Mouse (Mus musculus): ENCODE data around the gene Med7. TPM values are rescaled to one million over a fixed set of nuclear protein-coding genes. Genes with fewer than 3 reads are reported as not detected.

Med7 gene
- polyA plus RNA-seq, 1 experiment from 2014 or later, result 78.5 TPM

DNA sequence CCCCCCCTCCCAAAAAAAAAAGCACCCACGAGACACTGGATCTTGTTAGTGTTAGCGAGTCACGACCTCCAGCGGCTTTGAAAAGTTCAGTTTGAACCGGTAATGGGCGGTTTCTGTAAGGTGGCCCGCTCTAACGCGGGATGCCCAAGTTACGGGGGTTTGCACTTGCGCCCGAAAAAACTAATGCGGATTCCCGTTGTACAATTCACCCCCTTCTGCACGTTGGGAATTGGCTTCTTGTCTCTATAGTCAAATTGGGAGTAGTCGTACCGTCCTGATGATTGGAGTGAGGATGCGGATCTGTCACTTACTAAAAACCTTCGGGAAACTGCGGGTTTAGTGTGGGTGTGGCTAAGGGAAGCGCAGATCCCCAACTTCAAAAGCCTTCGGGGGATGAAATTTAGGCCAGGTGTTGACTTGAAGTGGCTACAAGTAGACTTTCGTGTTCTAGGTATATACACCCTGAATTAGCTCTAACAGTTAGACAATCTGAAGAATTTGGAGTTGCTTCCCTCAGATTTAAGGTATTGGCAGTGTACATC, 805 bp downstream of the Med7 start:
- Histone ChIP-seq H3K9me3 (no peaks in the 10 kb centered on the region), H3K9ac (replicated peaks) (peak overlapping the region; percentile 85), H3K27me3 (no peaks in the 10 kb centered on the region), H3K4me1 (peaks cover 17% of the 10 kb centered on the region), H3K27ac (replicated peaks) (no peak overlapping the region), H3K4me2 (replicated peaks) (peak overlapping the region; percentile 72), H3K36me3 (peaks cover 22% of the 10 kb centered on the region), H3K4me3 (peak overlapping the region; percentile 95)
- peak; percentile 7; the same call in 1 of the 2 replicates for ATAC-seq (replicated peaks)
- 2% methylated on average over 23 of the region's 23 CpGs for WGBS

DNA sequence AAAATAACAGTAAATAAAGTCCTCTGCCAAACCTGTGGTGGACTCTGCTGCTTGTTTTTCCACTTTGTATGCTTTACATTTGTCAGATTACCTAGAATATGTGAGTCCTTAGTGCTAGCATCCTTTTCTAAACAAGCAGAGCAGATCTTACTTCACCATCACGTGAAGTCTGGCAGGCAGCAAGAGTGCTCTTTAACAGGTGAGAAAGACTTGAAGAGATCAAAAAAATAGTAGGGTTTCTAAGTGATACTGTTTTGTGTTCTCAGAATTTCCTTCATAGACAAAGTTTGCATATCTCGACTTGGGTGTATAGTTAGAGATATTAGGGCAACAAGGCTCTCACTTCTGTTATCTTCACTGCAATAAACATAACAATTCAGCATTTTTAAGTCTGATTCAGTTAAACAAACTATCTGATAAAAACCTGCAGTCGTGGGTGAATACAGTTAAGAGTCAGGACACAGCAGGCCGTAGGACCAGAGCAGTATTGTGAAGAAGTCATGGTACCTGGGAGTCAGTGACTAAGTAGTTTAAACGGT, 2.3 kb downstream of the Med7 start:
- H3K27ac ChIP-seq (replicated peaks), result no peak overlapping the region
- ATAC-seq (replicated peaks), result no peak
- H3K4me3 ChIP-seq, result no peak overlapping the region
- peaks cover 17% of the 10 kb centered on the region for H3K4me1 ChIP-seq
- H3K36me3 ChIP-seq, result peaks cover 35% of the 10 kb centered on the region
- no peak overlapping the region for H3K4me2 ChIP-seq (replicated peaks)
- no peaks in the 10 kb centered on the region for H3K27me3 ChIP-seq
- no peak overlapping the region for H3K9ac ChIP-seq (replicated peaks)
- H3K9me3 ChIP-seq, result no peaks in the 10 kb centered on the region
- 93% methylated on average over 5 of the region's 5 CpGs for WGBS

DNA sequence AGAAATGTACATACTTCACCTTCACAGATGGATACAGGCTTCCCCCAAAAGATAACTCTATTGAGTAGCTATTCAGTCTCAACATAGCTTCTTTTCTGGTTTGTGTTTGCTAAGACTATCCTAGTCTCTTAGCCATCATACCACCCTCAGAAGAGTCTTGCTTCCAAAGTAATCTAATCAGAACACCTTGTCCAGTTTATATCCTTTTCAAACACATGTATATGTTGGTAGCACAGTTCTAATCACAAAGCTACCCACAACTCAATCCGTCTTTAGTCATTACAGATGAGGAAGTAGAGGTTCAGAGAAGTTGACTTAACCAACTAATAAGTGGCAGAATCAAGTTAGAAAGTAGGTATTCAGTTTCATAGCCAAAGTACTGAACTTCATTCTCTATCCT, 5.0 kb downstream of the Med7 start:
- no peaks in the 10 kb centered on the region for H3K9me3 ChIP-seq
- no peak for ATAC-seq (replicated peaks)
- peaks cover 13% of the 10 kb centered on the region for H3K4me1 ChIP-seq
- no peak overlapping the region for H3K4me2 ChIP-seq (replicated peaks)
- WGBS, result 98% methylated on average over 1 of the region's 1 CpGs
- no peak overlapping the region for H3K9ac ChIP-seq (replicated peaks)
- no peak overlapping the region for H3K27ac ChIP-seq (replicated peaks)
- H3K4me3 ChIP-seq, result no peak overlapping the region
- H3K27me3 ChIP-seq, result no peaks in the 10 kb centered on the region
- H3K36me3 ChIP-seq, result peaks cover 35% of the 10 kb centered on the region

DNA sequence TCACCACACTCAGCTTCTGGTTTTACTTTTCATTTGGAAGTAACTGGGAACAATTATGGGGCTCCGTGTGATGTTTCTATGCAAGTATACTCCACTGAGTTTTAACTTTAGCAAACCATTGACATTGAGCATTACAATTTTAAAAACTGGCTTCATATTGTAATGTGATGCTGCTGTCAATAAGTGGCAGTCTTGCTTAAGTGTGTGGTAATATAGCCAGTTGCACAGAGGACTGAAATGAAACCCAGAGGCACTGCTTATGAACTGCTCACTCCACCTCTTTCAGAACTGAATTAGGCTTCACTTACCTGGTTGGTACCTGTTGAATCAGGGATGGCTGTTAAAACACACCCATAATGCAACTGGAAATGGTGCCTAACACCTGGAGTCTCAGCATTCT, 6.4 kb downstream of the Med7 start:
- ATAC-seq (replicated peaks), result no peak
- H3K9ac ChIP-seq (replicated peaks), result no peak overlapping the region
- WGBS, result 97% methylated on average over 1 of the region's 1 CpGs
- no peak overlapping the region for H3K4me3 ChIP-seq
- no peaks in the 10 kb centered on the region for H3K9me3 ChIP-seq
- peaks cover 41% of the 10 kb centered on the region for H3K36me3 ChIP-seq
- no peak overlapping the region for H3K4me2 ChIP-seq (replicated peaks)
- no peaks in the 10 kb centered on the region for H3K27me3 ChIP-seq
- H3K27ac ChIP-seq (replicated peaks), result no peak overlapping the region
- H3K4me1 ChIP-seq, result peaks cover 5% of the 10 kb centered on the region; the same call in 1 of the 2 replicates

DNA sequence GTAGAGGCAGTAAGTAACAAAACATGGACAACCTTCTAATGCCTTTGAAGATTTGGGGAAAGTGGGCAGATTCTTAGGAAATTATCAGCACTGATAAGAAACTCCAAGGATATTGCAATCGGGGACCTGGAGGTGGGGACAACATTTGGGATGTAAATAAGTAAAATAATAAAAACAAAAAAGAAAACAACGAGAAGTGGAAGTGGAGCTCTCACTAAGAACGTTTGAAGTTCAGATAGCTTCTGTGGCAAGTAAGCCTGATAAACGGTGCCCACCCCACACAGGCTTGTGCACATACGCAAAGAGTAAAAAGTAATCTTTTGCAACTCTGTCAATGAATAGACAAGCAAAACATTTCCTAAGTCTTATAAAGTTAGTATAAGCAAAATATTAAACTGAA, 7.3 kb downstream of the Med7 start:
- H3K9me3 ChIP-seq, result no peaks in the 10 kb centered on the region
- H3K36me3 ChIP-seq, result peaks cover 40% of the 10 kb centered on the region
- H3K4me3 ChIP-seq, result no peak overlapping the region
- ATAC-seq (replicated peaks), result no peak
- no peaks in the 10 kb centered on the region for H3K4me1 ChIP-seq
- H3K27me3 ChIP-seq, result no peaks in the 10 kb centered on the region
- H3K4me2 ChIP-seq (replicated peaks), result no peak overlapping the region
- no peak overlapping the region for H3K27ac ChIP-seq (replicated peaks)
- 88% methylated on average over 5 of the region's 5 CpGs for WGBS
- no peak overlapping the region for H3K9ac ChIP-seq (replicated peaks)

DNA sequence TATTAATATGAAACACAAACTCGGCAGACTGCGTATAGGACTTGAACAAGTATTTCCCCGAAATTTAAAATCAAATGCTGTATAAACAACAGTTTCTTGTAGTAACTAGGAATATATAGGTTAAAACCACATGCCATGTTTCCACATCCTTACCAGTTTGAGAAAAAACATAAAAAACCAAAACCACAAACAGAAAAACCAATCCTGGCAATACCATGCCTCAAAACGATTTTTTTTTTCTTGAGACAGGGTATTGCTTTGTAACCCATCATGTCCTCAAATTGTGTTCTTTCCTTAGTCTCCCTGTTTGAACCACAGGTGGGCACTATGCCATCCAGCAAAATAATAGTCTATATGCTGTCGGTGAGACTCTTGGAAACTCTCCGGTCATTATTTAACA, 9.4 kb downstream of the Med7 start:
- Histone ChIP-seq H3K36me3 (peaks cover 28% of the 10 kb centered on the region), H3K9me3 (no peaks in the 10 kb centered on the region), H3K27ac (replicated peaks) (no peak overlapping the region), H3K4me2 (replicated peaks) (no peak overlapping the region), H3K4me3 (no peak overlapping the region), H3K27me3 (no peaks in the 10 kb centered on the region), H3K4me1 (no peaks in the 10 kb centered on the region), H3K9ac (replicated peaks) (no peak overlapping the region)
- whole genome bisulfite sequencing, result 93% methylated on average over 6 of the region's 6 CpGs
- ATAC-seq (replicated peaks), result no peak

DNA sequence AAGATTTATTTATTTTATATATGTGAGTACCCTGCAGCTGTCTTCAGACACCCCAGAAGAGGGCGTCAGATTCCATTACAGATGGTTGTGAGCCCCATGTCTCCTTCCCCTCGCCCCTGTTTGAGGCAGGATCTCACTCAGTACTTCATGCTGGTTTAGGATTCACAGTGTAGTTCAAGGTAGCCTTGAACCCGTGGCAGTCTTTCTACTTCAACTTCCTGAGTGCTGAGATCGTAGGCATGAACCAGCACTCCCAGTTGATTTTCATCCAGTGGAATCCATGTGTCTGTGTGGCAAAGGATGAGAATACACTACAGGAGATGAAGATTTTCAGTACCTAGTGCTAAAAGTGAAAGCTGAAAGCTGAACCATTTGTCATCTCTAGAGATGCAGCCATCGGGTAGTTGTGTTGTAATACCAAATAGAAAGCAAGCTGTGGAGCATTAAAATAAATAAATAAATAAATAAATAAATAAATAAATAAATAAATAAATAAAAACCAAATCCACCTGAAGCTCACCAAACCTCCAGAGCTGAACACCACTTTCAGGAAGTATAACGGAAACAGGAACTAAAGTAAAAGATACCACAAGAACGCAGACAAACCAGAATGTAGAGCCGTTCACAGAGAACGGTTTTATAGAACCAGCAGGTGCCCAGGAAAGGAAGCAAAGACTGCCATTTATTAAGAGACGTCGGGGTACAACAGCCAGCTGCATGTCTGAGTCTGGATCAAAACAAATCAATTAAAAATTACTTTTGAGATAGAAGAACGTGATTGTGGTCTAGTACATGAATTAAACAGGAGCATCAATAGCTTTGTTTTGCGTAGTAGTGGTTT, 11.1 kb downstream of the Med7 start:
- no peak for ATAC-seq (replicated peaks)
- Histone ChIP-seq H3K27ac (replicated peaks) (no peak overlapping the region), H3K4me2 (replicated peaks) (no peak overlapping the region), H3K27me3 (no peaks in the 10 kb centered on the region), H3K9me3 (no peaks in the 10 kb centered on the region), H3K36me3 (peaks cover 16% of the 10 kb centered on the region), H3K9ac (replicated peaks) (no peak overlapping the region), H3K4me3 (no peak overlapping the region), H3K4me1 (no peaks in the 10 kb centered on the region)
- WGBS, result 75% methylated on average over 13 of the region's 13 CpGs

DNA sequence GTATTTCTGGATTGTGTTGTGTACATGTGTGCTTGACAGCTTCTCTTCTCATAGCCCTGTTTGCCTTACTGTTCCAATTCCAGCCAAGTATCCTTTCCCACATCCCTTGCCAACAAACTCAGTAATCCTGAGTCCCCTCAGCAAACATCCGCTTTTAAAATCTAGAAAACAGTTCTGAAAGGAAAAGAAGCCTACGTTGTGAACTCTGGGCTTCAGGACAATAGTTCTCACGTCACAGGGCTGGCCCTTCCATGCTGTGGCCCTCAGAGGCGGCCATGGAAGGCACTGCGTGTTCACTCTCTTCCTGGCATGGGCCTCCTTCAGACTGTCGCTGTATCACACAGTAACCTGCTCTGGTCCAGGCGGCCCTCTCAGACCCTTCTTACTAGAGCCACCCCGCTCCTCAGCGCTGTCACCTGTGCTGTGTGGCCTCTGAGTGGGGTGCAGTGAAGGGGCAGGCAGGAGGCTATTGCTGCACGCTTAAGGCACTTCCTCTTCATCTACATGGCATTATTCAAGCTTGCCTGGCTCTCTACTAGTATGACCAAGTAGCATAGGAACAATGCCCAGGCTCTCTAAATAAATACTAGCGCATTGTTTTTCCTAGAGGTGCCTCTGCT, 12.8 kb downstream of the Med7 start:
- Histone ChIP-seq H3K4me2 (replicated peaks) (no peak overlapping the region), H3K27ac (replicated peaks) (no peak overlapping the region), H3K9ac (replicated peaks) (no peak overlapping the region), H3K9me3 (no peaks in the 10 kb centered on the region), H3K36me3 (peaks cover 6% of the 10 kb centered on the region; the same call in 1 of the 2 replicates), H3K4me3 (no peak overlapping the region), H3K4me1 (no peaks in the 10 kb centered on the region), H3K27me3 (no peaks in the 10 kb centered on the region)
- WGBS, result 86% methylated on average over 11 of the region's 11 CpGs
- no peak for ATAC-seq (replicated peaks)

DNA sequence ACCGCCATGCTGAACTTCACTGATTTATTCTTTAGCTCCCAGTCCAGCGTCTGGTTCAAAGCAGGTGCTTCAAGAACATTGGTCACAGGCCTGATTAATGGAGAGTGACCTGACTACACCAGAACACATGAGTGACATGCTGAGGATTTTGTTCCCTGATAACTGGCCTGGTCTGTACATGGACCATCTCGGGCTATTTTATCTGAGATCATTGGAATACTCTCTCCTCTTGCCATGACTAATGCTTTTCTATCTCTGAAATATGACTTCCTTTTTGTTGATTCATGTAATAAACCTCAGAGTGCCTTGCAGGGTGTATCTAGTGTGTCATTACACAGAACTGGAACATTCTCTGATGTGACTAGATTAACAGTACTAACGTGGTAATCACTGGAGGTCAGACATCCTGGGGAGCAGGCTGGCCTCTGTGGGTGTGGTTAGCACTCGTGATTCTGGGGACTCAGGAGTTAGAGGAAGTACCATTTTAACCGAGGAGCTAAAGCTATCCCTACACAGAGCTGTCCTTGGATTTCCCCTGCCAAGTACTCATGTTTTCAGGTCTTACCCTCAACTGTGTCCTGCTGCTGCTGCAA, 17.8 kb downstream of the Med7 start, which contains the start of gene Havcr2:
Gene Havcr2, plus strand, starts transcription at position 483 of the 593 bp plus-strand sequence.
- Histone ChIP-seq H3K27me3 (no peaks in the 10 kb centered on the region), H3K9ac (replicated peaks) (no peak within 1 kb of the TSS), H3K36me3 (no peaks in the 10 kb centered on the region), H3K9me3 (no peaks in the 10 kb centered on the region), H3K4me1 (no peaks in the 10 kb centered on the region), H3K4me3 (no peak within 1 kb of the TSS), H3K27ac (replicated peaks) (no peak within 1 kb of the TSS), H3K4me2 (replicated peaks) (no peak within 1 kb of the TSS)
- ATAC-seq (replicated peaks), result no peak
- WGBS, result 78% methylated on average over 6 of the region's 6 CpGs

DNA sequence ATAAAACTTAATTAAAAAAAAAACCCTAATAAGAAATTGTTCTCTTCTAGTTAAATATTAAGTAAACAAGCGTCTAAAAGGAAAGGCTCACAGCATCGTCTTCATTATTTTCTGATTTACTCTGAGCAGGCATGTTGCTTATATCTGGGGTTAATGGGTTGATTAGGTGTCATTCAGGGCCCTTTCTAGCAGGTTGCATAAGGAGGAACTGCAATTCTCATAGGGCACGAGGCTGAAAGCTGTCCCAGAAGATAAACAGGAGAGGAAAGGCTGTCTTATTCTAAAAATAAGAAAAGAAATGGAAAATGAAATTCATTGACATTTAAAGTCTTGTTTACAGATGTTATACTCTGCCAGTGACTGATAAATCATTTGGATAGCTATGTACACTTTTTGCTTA, 23.2 kb downstream of the Med7 start:
- H3K4me1 ChIP-seq, result no peaks in the 10 kb centered on the region
- no peak overlapping the region for H3K27ac ChIP-seq (replicated peaks)
- no peak overlapping the region for H3K9ac ChIP-seq (replicated peaks)
- H3K9me3 ChIP-seq, result no peaks in the 10 kb centered on the region
- no peaks in the 10 kb centered on the region for H3K36me3 ChIP-seq
- 84% methylated on average over 3 of the region's 3 CpGs for WGBS
- H3K27me3 ChIP-seq, result no peaks in the 10 kb centered on the region
- ATAC-seq (replicated peaks), result no peak
- no peak overlapping the region for H3K4me3 ChIP-seq
- no peak overlapping the region for H3K4me2 ChIP-seq (replicated peaks)

DNA sequence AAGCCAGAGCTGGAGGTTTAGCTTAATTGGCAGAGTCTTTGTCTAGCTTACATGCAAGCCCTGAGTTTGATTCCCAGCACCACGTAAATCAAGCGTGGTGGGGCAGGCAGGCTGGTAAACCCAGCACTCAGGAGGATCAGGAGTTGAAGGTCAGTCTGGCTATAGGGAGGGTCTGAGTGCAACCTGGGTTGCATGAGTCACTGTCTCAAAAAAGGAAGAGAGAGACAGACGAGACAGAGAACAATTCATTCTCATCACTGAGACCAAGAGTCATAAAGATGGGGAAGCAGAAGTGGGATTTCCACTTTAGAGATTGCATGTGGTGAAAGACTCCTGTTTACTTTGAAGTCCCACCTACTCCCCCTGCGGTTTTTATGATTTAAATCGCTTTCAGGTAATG, 24.6 kb downstream of the Med7 start:
- H3K36me3 ChIP-seq, result no peaks in the 10 kb centered on the region
- H3K4me1 ChIP-seq, result no peaks in the 10 kb centered on the region
- no peak overlapping the region for H3K4me3 ChIP-seq
- no peaks in the 10 kb centered on the region for H3K27me3 ChIP-seq
- no peaks in the 10 kb centered on the region for H3K9me3 ChIP-seq
- H3K27ac ChIP-seq (replicated peaks), result no peak overlapping the region
- H3K9ac ChIP-seq (replicated peaks), result no peak overlapping the region
- no peak overlapping the region for H3K4me2 ChIP-seq (replicated peaks)
- no peak for ATAC-seq (replicated peaks)
- WGBS, result 84% methylated on average over 5 of the region's 5 CpGs

DNA sequence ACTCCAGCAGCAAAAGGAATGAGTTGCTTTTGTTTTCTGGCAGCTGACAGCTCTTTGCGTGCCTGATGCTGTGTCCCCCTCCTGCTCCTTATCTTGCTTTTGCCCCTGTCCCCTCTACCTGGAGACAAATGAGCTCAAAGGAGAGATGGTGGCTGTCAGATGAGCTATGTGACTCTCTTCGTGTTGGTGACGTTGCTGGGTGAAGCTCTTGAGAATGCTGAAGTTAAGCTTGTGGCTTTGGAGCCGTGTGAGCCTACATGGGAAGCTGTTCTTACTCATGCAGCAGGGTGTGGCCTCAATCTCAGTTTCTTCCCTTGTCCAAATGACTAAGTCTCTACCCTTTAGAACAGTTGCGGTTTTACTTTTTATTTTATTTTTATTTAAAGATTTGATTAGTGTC, 25.2 kb downstream of the Med7 start:
- WGBS, result 79% methylated on average over 5 of the region's 5 CpGs
- no peak overlapping the region for H3K4me3 ChIP-seq
- no peaks in the 10 kb centered on the region for H3K36me3 ChIP-seq

More for the DNA sequence above, 25.2 kb downstream of the Med7 start:
- Histone ChIP-seq H3K27me3 (no peaks in the 10 kb centered on the region), H3K4me2 (replicated peaks) (no peak overlapping the region), H3K27ac (replicated peaks) (no peak overlapping the region), H3K4me1 (no peaks in the 10 kb centered on the region), H3K9ac (replicated peaks) (no peak overlapping the region), H3K9me3 (no peaks in the 10 kb centered on the region)
- ATAC-seq (replicated peaks), result no peak
